Mouse (Mus musculus) liver, embryonic 13.5 days (tissue): Measurements from ENCODE around the gene Tas1r2. TPM values are rescaled to one million over a fixed set of nuclear protein-coding genes. Genes with fewer than 3 reads are reported as not detected.

Experiments
- ATAC-seq: fragments of 200-750 bp; cut with Nextera tagmentation; 2 replicates; pipeline ENCODE4 v1.8.0; 2017; ENCODE audit warnings: low read depth, mild to moderate bottlenecking, moderate number of reproducible peaks, moderate library complexity
- DNase-seq: peaks from one replicate; pipeline ENCODE4 v3.0.0; 2022
- H3K27ac ChIP-seq: fragments of 300-500 bp; sonication (generic); 2 replicates; pipeline ENCODE4 v1.5.1; 2015; ENCODE audit warnings: moderate library complexity, mild to moderate bottlenecking, inconsistent platforms
- H3K27me3 ChIP-seq: fragments of 300-500 bp; sonication (generic); 2 replicates; pipeline ENCODE4 v1.6.1; 2015; ENCODE audit warnings: mild to moderate bottlenecking, inconsistent platforms
- H3K36me3 ChIP-seq: fragments of 300-500 bp; sonication (generic); 2 replicates; pipeline ENCODE4 v1.6.1; 2015; ENCODE audit warnings: mild to moderate bottlenecking, inconsistent platforms
- H3K4me1 ChIP-seq: fragments of 300-500 bp; sonication (generic); replicated peaks from 2 replicates; pipeline ENCODE4 v1.6.1; 2015; ENCODE audit warnings: inconsistent platforms
- H3K4me2 ChIP-seq: fragments of 300-500 bp; sonication (generic); 2 replicates; pipeline ENCODE4 v1.6.1; 2015; ENCODE audit warnings: inconsistent platforms, mild to moderate bottlenecking, moderate library complexity
- H3K4me3 ChIP-seq: fragments of 300-500 bp; sonication (generic); replicated peaks from 2 replicates; pipeline ENCODE4 v1.5.1; 2015; ENCODE audit warnings: mild to moderate bottlenecking, inconsistent platforms
- H3K9ac ChIP-seq: fragments of 300-500 bp; sonication (generic); 2 replicates; pipeline ENCODE4 v1.6.1; 2015; ENCODE audit warnings: mild to moderate bottlenecking, inconsistent platforms
- H3K9me3 ChIP-seq: fragments of 300-500 bp; sonication (generic); replicated peaks from 2 replicates; pipeline ENCODE4 v1.6.1; 2016; ENCODE audit warnings: inconsistent platforms
- WGBS: fragments of 180-500 bp; shearing (Covaris S2); methylation state at CpG from one replicate; pipeline ENCODE4 v1.1.7; 2015; ENCODE audit not compliant: insufficient replicate concordance; 5-methylcytosine and 5-hydroxymethylcytosine counted together
- polyA plus RNA-seq: library from polyadenylated mRNA; unstranded; fragments of >200 nt; fragmentation: Nextera tagmentation; extraction: Ambion mirVana; gene quantifications from 2 replicates; pipeline ENCODE4 v1.2.1, GENCODE M21; 2015

The Tas1r2 gene
- polyA plus RNA-seq, 1 experiment from 2014 or later, result not detected

- H3K9me3 ChIP-seq, result 0 out of 2 replicates have a peak, but pooled peaks cover 10% of the 10 kb centered on the region
- no peak for DNase-seq
- no peak for ATAC-seq
- no peak overlapping the region for H3K27ac ChIP-seq
- no peak overlapping the region for H3K4me2 ChIP-seq
- H3K9ac ChIP-seq, result no peak overlapping the region
- no peaks in the 10 kb centered on the region for H3K4me1 ChIP-seq
- 62% methylated on average over 22 of the region's 22 CpGs for WGBS
- H3K27me3 ChIP-seq, result no peaks in the 10 kb centered on the region; the same call in 1 of the 2 replicates
- no peak overlapping the region for H3K4me3 ChIP-seq
- H3K36me3 ChIP-seq, result no peaks in the 10 kb centered on the region
Observed at GRCm38 (mm10) chr4:139683728-139684638, 30.6 kb downstream of the Tas1r2 start.

GRCm38 (mm10) chr4:139684639-139685017, 31.3 kb downstream of the Tas1r2 start:
- 0 out of 2 replicates have a peak, but pooled peaks cover 10% of the 10 kb centered on the region for H3K9me3 ChIP-seq
- 12% methylated on average over 3 of the region's 3 CpGs for WGBS
- no peak overlapping the region for H3K27ac ChIP-seq
- H3K27me3 ChIP-seq, result no peaks in the 10 kb centered on the region; the same call in 1 of the 2 replicates
- no peak for DNase-seq
- no peaks in the 10 kb centered on the region for H3K4me1 ChIP-seq
- no peak overlapping the region for H3K4me3 ChIP-seq
- H3K36me3 ChIP-seq, result no peaks in the 10 kb centered on the region
- H3K4me2 ChIP-seq, result no peak overlapping the region
- H3K9ac ChIP-seq, result no peak overlapping the region
- no peak for ATAC-seq

- DNase-seq (no peak), ATAC-seq (no peak)
- Histone ChIP-seq H3K4me1 (no peaks in the 10 kb centered on the region), H3K9me3 (no peaks in the 10 kb centered on the region), H3K27me3 (no peaks in the 10 kb centered on the region; the same call in 1 of the 2 replicates), H3K4me3 (no peak overlapping the region), H3K9ac (no peak overlapping the region), H3K4me2 (no peak overlapping the region), H3K36me3 (no peaks in the 10 kb centered on the region), H3K27ac (no peak overlapping the region)
- 52% methylated on average over 9 of the region's 9 CpGs for WGBS
Observed at GRCm38 (mm10) chr4:139688058-139688457, 34.7 kb downstream of the Tas1r2 start.

DNA sequence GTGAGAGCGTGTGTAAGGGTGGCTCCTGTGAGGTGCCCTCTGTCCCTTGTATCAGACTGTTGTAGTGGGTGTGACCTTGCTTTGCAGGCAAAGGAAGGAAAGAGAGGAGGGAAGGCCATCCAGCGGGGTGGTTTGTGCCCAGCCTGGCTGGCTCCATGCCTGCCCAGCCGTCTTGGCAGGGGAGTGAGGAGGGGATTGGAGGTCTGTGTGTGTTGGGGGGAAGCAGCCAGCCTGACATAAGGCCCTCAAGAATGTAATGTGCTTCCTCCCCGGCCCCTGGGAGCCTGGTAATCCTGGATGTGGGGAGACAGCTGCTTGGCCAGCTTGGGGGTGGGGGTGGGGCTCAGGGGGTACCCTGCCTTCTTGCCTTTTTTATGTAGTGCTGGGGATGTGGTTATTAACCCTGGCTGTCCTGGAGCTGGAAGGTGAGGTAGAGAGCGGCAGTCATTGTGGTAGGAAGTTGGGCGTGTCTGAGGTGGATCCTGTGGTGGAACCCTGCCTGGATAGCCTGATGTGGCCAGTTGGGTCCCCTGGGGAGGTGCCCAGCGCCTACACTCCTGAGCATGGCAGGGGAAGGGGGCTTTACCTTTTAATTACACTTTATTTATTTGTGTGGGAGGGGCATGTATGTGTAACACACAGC, 36.4 kb downstream of the Tas1r2 start:
- H3K4me3 ChIP-seq, result no peak overlapping the region
- no peaks in the 10 kb centered on the region for H3K9me3 ChIP-seq
- ATAC-seq (no peak), DNase-seq (no peak)
- H3K9ac ChIP-seq, result no peak overlapping the region
- no peak overlapping the region for H3K4me2 ChIP-seq
- 27% methylated on average over 7 of the region's 7 CpGs for whole genome bisulfite sequencing
- no peak overlapping the region for H3K27ac ChIP-seq
- H3K36me3 ChIP-seq, result no peaks in the 10 kb centered on the region
- H3K4me1 ChIP-seq, result no peaks in the 10 kb centered on the region
- H3K27me3 ChIP-seq, result no peaks in the 10 kb centered on the region; the same call in 1 of the 2 replicates

DNA sequence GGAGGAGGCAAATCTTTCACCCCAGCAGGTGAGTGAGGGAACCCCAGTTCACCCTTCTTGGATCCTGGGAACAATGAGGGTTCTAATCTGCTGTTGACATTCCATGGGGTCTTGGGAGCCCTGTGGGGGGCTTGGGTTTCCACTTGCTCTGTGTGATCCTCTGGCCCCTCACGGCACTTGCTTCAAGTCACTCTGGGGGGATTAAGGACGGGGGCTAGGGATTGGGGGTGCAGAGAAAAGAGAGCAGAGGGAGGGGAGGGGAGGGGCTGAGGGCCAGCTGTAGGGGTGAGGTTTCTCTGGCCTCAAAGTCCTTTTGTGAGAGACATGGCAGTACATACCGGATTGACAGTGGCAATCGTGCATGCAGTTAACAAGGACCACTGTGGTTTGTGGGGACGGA, 40.0 kb downstream of the Tas1r2 start:
- no peak overlapping the region for H3K4me3 ChIP-seq
- H3K27me3 ChIP-seq, result no peaks in the 10 kb centered on the region; the same call in 1 of the 2 replicates
- 35% methylated on average over 5 of the region's 5 CpGs for WGBS

GRCm38 (mm10) chr4:139697755-139698154, 44.4 kb downstream of the Tas1r2 start:
- Histone ChIP-seq H3K27me3 (no peaks in the 10 kb centered on the region; the same call in 1 of the 2 replicates), H3K4me2 (no peak overlapping the region), H3K4me3 (no peak overlapping the region), H3K27ac (no peak overlapping the region), H3K36me3 (no peaks in the 10 kb centered on the region), H3K9me3 (no peaks in the 10 kb centered on the region), H3K4me1 (no peaks in the 10 kb centered on the region), H3K9ac (no peak overlapping the region)
- 10% methylated on average over 9 of the region's 9 CpGs for WGBS
- ATAC-seq, result no peak
- no peak for DNase-seq

More for the DNA sequence above, 40.0 kb downstream of the Tas1r2 start:
- no peaks in the 10 kb centered on the region for H3K4me1 ChIP-seq
- H3K9me3 ChIP-seq, result no peaks in the 10 kb centered on the region
- no peak for ATAC-seq
- H3K27ac ChIP-seq, result no peak overlapping the region
- no peak overlapping the region for H3K4me2 ChIP-seq
- H3K36me3 ChIP-seq, result no peaks in the 10 kb centered on the region
- H3K9ac ChIP-seq, result no peak overlapping the region
- no peak for DNase-seq

GRCm38 (mm10) chr4:139698602-139699001, 45.3 kb downstream of the Tas1r2 start:
- Histone ChIP-seq H3K4me2 (no peak overlapping the region), H3K27me3 (no peaks in the 10 kb centered on the region), H3K4me1 (no peaks in the 10 kb centered on the region), H3K36me3 (no peaks in the 10 kb centered on the region), H3K9ac (no peak overlapping the region), H3K4me3 (no peak overlapping the region), H3K27ac (no peak overlapping the region), H3K9me3 (no peaks in the 10 kb centered on the region)
- DNase-seq (no peak), ATAC-seq (no peak)
- WGBS, result 53% methylated on average over 8 of the region's 8 CpGs

GRCm38 (mm10) chr4:139702914-139703313, 49.6 kb downstream of the Tas1r2 start:
- Histone ChIP-seq H3K4me1 (no peaks in the 10 kb centered on the region), H3K9me3 (no peaks in the 10 kb centered on the region), H3K9ac (no peak overlapping the region), H3K27me3 (no peaks in the 10 kb centered on the region), H3K4me2 (no peak overlapping the region), H3K4me3 (no peak overlapping the region), H3K27ac (no peak overlapping the region), H3K36me3 (no peaks in the 10 kb centered on the region)
- ATAC-seq, result no peak
- WGBS, result 35% methylated on average over 4 of the region's 4 CpGs
- DNase-seq, result no peak

DNA sequence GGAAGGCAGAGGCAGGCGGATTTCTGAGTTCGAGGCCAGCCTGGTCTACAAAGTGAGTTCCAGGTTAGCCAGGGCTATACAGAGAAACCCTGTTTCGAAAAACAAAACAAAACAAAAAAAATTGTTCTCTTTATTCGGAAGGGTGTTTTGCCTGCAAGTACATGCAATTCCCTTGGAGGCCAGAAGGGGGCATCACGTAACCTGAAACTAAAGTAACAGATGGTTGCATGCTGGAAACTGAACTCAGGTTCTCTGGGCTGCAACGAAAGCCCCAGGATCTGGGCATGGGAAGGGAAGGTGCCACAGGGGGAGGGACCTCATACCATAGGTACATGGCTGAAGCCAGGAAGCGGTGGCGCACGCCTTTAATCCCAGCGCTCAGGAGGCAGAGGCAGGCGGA, 50.1 kb downstream of the Tas1r2 start:
- H3K27me3 ChIP-seq, result no peaks in the 10 kb centered on the region
- WGBS, result 60% methylated on average over 11 of the region's 11 CpGs

GRCm38 (mm10) chr4:139705986-139706385, 52.6 kb downstream of the Tas1r2 start:
- 53% methylated on average over 5 of the region's 5 CpGs for WGBS
- DNase-seq (no peak), ATAC-seq (no peak)
- Histone ChIP-seq H3K9me3 (no peaks in the 10 kb centered on the region), H3K4me3 (no peak overlapping the region), H3K36me3 (no peaks in the 10 kb centered on the region), H3K4me2 (no peak overlapping the region), H3K27ac (no peak overlapping the region), H3K4me1 (no peaks in the 10 kb centered on the region), H3K9ac (no peak overlapping the region), H3K27me3 (peaks cover 7% of the 10 kb centered on the region)

More for the DNA sequence above, 50.1 kb downstream of the Tas1r2 start:
- Histone ChIP-seq H3K4me3 (no peak overlapping the region), H3K4me2 (no peak overlapping the region), H3K27ac (no peak overlapping the region), H3K9me3 (no peaks in the 10 kb centered on the region), H3K36me3 (no peaks in the 10 kb centered on the region), H3K9ac (no peak overlapping the region), H3K4me1 (no peaks in the 10 kb centered on the region)
- ATAC-seq (no peak), DNase-seq (no peak)

GRCm38 (mm10) chr4:139710467-139711334, 57.4 kb downstream of the Tas1r2 start:
- no peaks in the 10 kb centered on the region for H3K4me1 ChIP-seq
- ATAC-seq, result no peak
- no peak overlapping the region for H3K4me2 ChIP-seq
- no peaks in the 10 kb centered on the region for H3K9me3 ChIP-seq
- H3K36me3 ChIP-seq, result no peaks in the 10 kb centered on the region
- no peak overlapping the region for H3K9ac ChIP-seq
- no peak overlapping the region for H3K4me3 ChIP-seq
- H3K27ac ChIP-seq, result no peak overlapping the region
- DNase-seq, result no peak
- peaks cover 10% of the 10 kb centered on the region for H3K27me3 ChIP-seq
- WGBS, result 36% methylated on average over 25 of the region's 25 CpGs
